Mouse (Mus musculus): ENCODE data around the gene Pds5b.

DNA sequence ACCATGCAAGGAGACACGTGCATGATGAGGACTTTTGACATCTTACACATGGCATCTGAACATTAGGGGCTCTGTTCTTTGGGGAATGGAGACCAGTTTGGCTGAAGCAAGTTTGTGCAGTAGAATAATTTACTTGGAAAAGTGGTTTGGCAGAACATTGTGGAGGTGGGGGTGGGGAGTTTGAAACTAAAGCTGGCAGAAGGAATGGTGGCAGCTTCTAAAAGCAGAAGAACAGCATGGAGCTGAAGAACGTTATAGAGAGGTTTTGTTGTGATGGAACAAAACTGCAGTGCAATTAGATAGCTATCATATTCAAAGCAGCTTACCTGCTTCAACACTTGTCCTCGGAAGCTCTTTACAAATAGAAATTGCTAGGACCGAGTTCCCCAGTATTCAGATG is 141.9 kb downstream of the Pds5b start:
- TF ChIP-seq GATA1 (IDR thresholded peaks at IDR 0.05; ENCODE audit: low read length) (no peak), TAL1 (IDR thresholded peaks at IDR 0.05; ENCODE audit: low read length) (no peak)

Data from erythroblast, embryonic 14.5 days (primary cell).